Mouse (Mus musculus) midbrain, embryonic 11.5 days (tissue): ENCODE measurements around the gene Msantd1. TPM values are rescaled to one million over a fixed set of nuclear protein-coding genes. Genes with fewer than 3 reads are reported as not detected.

Experiments used
- ATAC-seq: fragments of 200-750 bp; cut with Nextera tagmentation; 2 replicates; pipeline ENCODE4 v1.8.0; 2017; ENCODE audit warnings: moderate TSS enrichment, moderate library complexity; ENCODE audit not compliant: low FRiP score
- DNase-seq: peaks from one replicate; pipeline ENCODE4 v3.0.0; 2015; ENCODE audit warnings: low spot score; ENCODE audit errors: missing footprints
- H3K27ac ChIP-seq: fragments of 300-500 bp; sonication (generic); 2 replicates; pipeline ENCODE4 v1.5.1; 2014; ENCODE audit warnings: low read depth, low read length
- H3K27me3 ChIP-seq: fragments of 300-500 bp; sonication (generic); 2 replicates; pipeline ENCODE4 v1.6.1; 2014; ENCODE audit warnings: mild to moderate bottlenecking, low read length, moderate library complexity, mixed read lengths; ENCODE audit not compliant: control insufficient read depth, insufficient read depth
- H3K36me3 ChIP-seq: fragments of 300-500 bp; sonication (generic); 2 replicates; pipeline ENCODE4 v1.6.1; 2014; ENCODE audit warnings: mild to moderate bottlenecking, low read length, moderate library complexity, mixed read lengths; ENCODE audit not compliant: control insufficient read depth, insufficient read depth
- H3K4me1 ChIP-seq: fragments of 300-500 bp; sonication (generic); 2 replicates; pipeline ENCODE4 v1.6.1; 2014; ENCODE audit warnings: low read length; ENCODE audit not compliant: control insufficient read depth, insufficient read depth
- H3K4me2 ChIP-seq: fragments of 300-500 bp; sonication (generic); 2 replicates; pipeline ENCODE4 v1.6.1; 2014; ENCODE audit warnings: mild to moderate bottlenecking, moderate library complexity
- H3K4me3 ChIP-seq: fragments of 300-500 bp; sonication (generic); 2 replicates; pipeline ENCODE4 v1.5.1; 2014; ENCODE audit warnings: low read depth, low read length
- H3K9ac ChIP-seq: fragments of 300-500 bp; sonication (generic); 2 replicates; pipeline ENCODE4 v1.6.1; 2014; ENCODE audit warnings: low read length
- H3K9me3 ChIP-seq: fragments of 300-500 bp; sonication (generic); 2 replicates; pipeline ENCODE4 v1.6.1; 2016; ENCODE audit warnings: low read length; ENCODE audit not compliant: control insufficient read depth
- WGBS: fragments of 180-500 bp; shearing (Covaris S2); extraction: QIAGEN DNeasy Blood & Tissue Kit; methylation state at CpG from one replicate; pipeline ENCODE4 v1.1.7; 2014; 5-methylcytosine and 5-hydroxymethylcytosine counted together
- polyA plus RNA-seq: library from polyadenylated mRNA; unstranded; fragments of >200 nt; fragmentation: Nextera tagmentation; extraction: Ambion mirVana; gene quantifications from 2 replicates; pipeline ENCODE4 v1.2.1, GENCODE M21; 2014

Gene Msantd1
- polyA plus RNA-seq, 1 experiment from 2014 or later, result 1.3 TPM

- Histone ChIP-seq H3K9me3 (peaks cover 3% of the 10 kb centered on the region), H3K36me3 (peaks cover 3% of the 10 kb centered on the region; the same call in 1 of the 2 replicates), H3K4me2 (no peak overlapping the region), H3K4me3 (no peak overlapping the region), H3K27me3 (no peaks in the 10 kb centered on the region), H3K9ac (no peak overlapping the region), H3K4me1 (peaks cover 35% of the 10 kb centered on the region), H3K27ac (no peak overlapping the region)
- 71% methylated on average over 5 of the region's 5 CpGs for WGBS
- ATAC-seq (no peak), DNase-seq (no peak)
Measured at GRCm38 (mm10) chr5:34955630-34956029, 47.8 kb downstream of the Msantd1 start.

GRCm38 (mm10) chr5:34956151-34956550 lies 48.3 kb downstream of the Msantd1 start:
- H3K27me3 ChIP-seq, result no peaks in the 10 kb centered on the region
- H3K36me3 ChIP-seq, result peaks cover 3% of the 10 kb centered on the region; the same call in 1 of the 2 replicates
- no peak overlapping the region for H3K27ac ChIP-seq
- no peak overlapping the region for H3K9ac ChIP-seq
- H3K4me2 ChIP-seq, result no peak overlapping the region
- DNase-seq (no peak), ATAC-seq (no peak)
- H3K4me1 ChIP-seq, result peaks cover 30% of the 10 kb centered on the region
- no peak overlapping the region for H3K4me3 ChIP-seq
- WGBS, result 79% methylated on average over 7 of the region's 7 CpGs
- H3K9me3 ChIP-seq, result peaks cover 3% of the 10 kb centered on the region

GRCm38 (mm10) chr5:34957015-34957414 lies 49.2 kb downstream of the Msantd1 start:
- Histone ChIP-seq H3K27ac (no peak overlapping the region), H3K36me3 (peaks cover 3% of the 10 kb centered on the region; the same call in 1 of the 2 replicates), H3K27me3 (no peaks in the 10 kb centered on the region), H3K4me3 (no peak overlapping the region), H3K9ac (no peak overlapping the region), H3K9me3 (peaks cover 3% of the 10 kb centered on the region), H3K4me2 (no peak overlapping the region), H3K4me1 (peaks cover 28% of the 10 kb centered on the region)
- WGBS, result 91% methylated on average over 2 of the region's 2 CpGs
- ATAC-seq, result no peak
- no peak for DNase-seq

- Histone ChIP-seq H3K9me3 (no peaks in the 10 kb centered on the region), H3K4me1 (peaks cover 12% of the 10 kb centered on the region), H3K9ac (no peak overlapping the region), H3K4me3 (no peak overlapping the region), H3K27ac (no peak overlapping the region), H3K4me2 (no peak overlapping the region), H3K36me3 (peaks cover 6% of the 10 kb centered on the region; the same call in 1 of the 2 replicates), H3K27me3 (no peaks in the 10 kb centered on the region)
- ATAC-seq (no peak), DNase-seq (no peak)
- WGBS, result 82% methylated on average over 1 of the region's 1 CpGs
Measured at GRCm38 (mm10) chr5:34960021-34960420, 52.2 kb downstream of the Msantd1 start.

DNA sequence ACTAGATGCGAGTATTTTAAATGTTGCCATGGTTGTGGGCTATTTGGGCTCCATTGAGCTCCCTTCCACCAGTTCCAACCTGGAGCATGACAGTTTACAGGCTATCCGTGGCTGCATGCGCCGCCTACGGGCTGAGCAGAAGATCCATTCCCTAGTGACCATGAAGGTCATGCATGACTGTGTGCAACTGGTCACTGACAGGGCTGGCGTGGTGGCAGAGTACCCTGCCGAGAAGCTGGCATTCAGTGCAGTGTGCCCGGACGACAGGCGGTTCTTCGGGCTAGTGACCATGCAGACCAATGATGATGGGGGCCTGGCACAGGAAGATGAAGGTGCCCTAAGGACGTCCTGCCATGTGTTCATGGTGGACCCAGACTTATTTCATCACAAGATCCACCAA lies 57.7 kb downstream of the Msantd1 start:
- Histone ChIP-seq H3K9ac (no peak overlapping the region), H3K36me3 (peaks cover 23% of the 10 kb centered on the region), H3K4me1 (peaks cover 5% of the 10 kb centered on the region), H3K9me3 (no peaks in the 10 kb centered on the region), H3K4me2 (no peak overlapping the region), H3K4me3 (no peak overlapping the region), H3K27ac (no peak overlapping the region), H3K27me3 (no peaks in the 10 kb centered on the region)
- DNase-seq (no peak), ATAC-seq (no peak)
- WGBS, result 94% methylated on average over 12 of the region's 12 CpGs

GRCm38 (mm10) chr5:34968386-34968785 lies 60.6 kb downstream of the Msantd1 start:
- Histone ChIP-seq H3K4me1 (peaks cover 5% of the 10 kb centered on the region), H3K27me3 (no peaks in the 10 kb centered on the region), H3K36me3 (peaks cover 23% of the 10 kb centered on the region)

GRCm38 (mm10) chr5:34972471-34972870 lies 64.7 kb downstream of the Msantd1 start:
- no peak overlapping the region for H3K27ac ChIP-seq
- ATAC-seq (no peak), DNase-seq (no peak)
- H3K4me3 ChIP-seq, result no peak overlapping the region
- no peaks in the 10 kb centered on the region for H3K9me3 ChIP-seq
- H3K4me1 ChIP-seq, result peaks cover 5% of the 10 kb centered on the region
- peaks cover 17% of the 10 kb centered on the region for H3K36me3 ChIP-seq
- H3K27me3 ChIP-seq, result no peaks in the 10 kb centered on the region
- WGBS, result 86% methylated on average over 3 of the region's 3 CpGs
- no peak overlapping the region for H3K4me2 ChIP-seq
- H3K9ac ChIP-seq, result no peak overlapping the region

More at GRCm38 (mm10) chr5:34968386-34968785, 60.6 kb downstream of the Msantd1 start:
- DNase-seq, result no peak
- no peak overlapping the region for H3K9ac ChIP-seq
- H3K27ac ChIP-seq, result no peak overlapping the region
- no peak for ATAC-seq
- H3K9me3 ChIP-seq, result no peaks in the 10 kb centered on the region
- H3K4me3 ChIP-seq, result no peak overlapping the region
- 90% methylated on average over 5 of the region's 5 CpGs for WGBS
- no peak overlapping the region for H3K4me2 ChIP-seq

Other genes with a start within 250 kb of the Msantd1 start
- gene Nop14, start 247.9 kb upstream of the Msantd1 start, polyA plus RNA-seq, result 34.9 and 35.5 TPM in 2 replicates
- 1.4 and 1.8 TPM in 2 replicates for gene Grk4, start 247.6 kb upstream of the Msantd1 start, polyA plus RNA-seq
- 12.4 and 13.4 TPM in 2 replicates for gene Htt, start 146.3 kb upstream of the Msantd1 start, polyA plus RNA-seq
- 47.5 and 49.0 TPM in 2 replicates for gene Rgs12, start 41.4 kb downstream of the Msantd1 start, polyA plus RNA-seq
- gene Hgfac, start 133.5 kb downstream of the Msantd1 start, polyA plus RNA-seq, result 0.26 and 0.69 TPM in 2 replicates
- gene Dok7, start 148.8 kb downstream of the Msantd1 start, polyA plus RNA-seq, result 0.10 TPM in 1 of 2 replicates, not detected in the other
- 95.5 and 105 TPM in 2 replicates for gene Lrpap1, start 197.8 kb downstream of the Msantd1 start, polyA plus RNA-seq